ENCODE assay signal across 13 mouse cellular contexts in genomic region chr11:5897839-5898238, GRCm38 (mm10). TPM values are rescaled to one million over a fixed set of nuclear protein-coding genes. Genes with fewer than 3 reads are reported as not detected.
A peak's percentile ranks its signal among the peaks of the same experiment; 100 is the strongest.
DNase-seq lines count a peak whose midpoint lies in the region; ATAC-seq and TF ChIP-seq lines count a peak whose summit lies in the region.
"Had no signal": no experiment of that assay in that cellular context is flagged by ENCODE, and none has a peak within 500 bp of the region (broad histone marks: within the 10 kb centered on the region; RNA-seq: fewer than 3 reads in every experiment).

No protein-coding gene starts in this region.

- WGBS in forebrain, embryonic 10.5 days, result 6% methylated on average over 10 of the region's 10 CpGs
- WGBS in forebrain, embryonic 11.5 days, result 8% methylated on average over 10 of the region's 10 CpGs
- WGBS in kidney, embryonic 16.5 days, result 20% methylated on average over 10 of the region's 10 CpGs
- 43% methylated on average over 10 of the region's 10 CpGs for WGBS in kidney, adult 2 months
- WGBS in limb, embryonic 10.5 days, result 5% methylated on average over 10 of the region's 10 CpGs

- TF ChIP-seq POLR2A in kidney, adult 2 months (IDR thresholded peaks at IDR 0.05; ENCODE audit: low read depth, low read length), result no peak

- ATAC-seq in forebrain, embryonic 11.5 days (replicated peaks; ENCODE audit: low FRiP score), result no peak
- no peak for ATAC-seq in kidney, embryonic 16.5 days (ENCODE audit: low FRiP score, low TSS enrichment)
- no peak for ATAC-seq in cerebellum, adult (ENCODE audit: insufficient number of reproducible peaks, low FRiP score, low TSS enrichment)
- no peak for ATAC-seq in megakaryocyte progenitor cell, adult 5-6 weeks (replicated peaks; ENCODE audit: poor library complexity)
- ATAC-seq: forebrain, postnatal 0 days; Patski had no signal

- peaks cover 76% of the 10 kb centered on the region for H3K27me3 ChIP-seq in forebrain, embryonic 10.5 days (ENCODE audit: poor library complexity, severe bottlenecking)
- H3K27me3 ChIP-seq in forebrain, embryonic 11.5 days (ENCODE audit: control insufficient read depth, insufficient read depth, low read length), result peaks cover 2% of the 10 kb centered on the region
- peaks cover 6% of the 10 kb centered on the region; the same call in 1 of the 2 replicates for H3K27me3 ChIP-seq in kidney, embryonic 16.5 days (ENCODE audit: insufficient read depth, low read length)
- H3K27me3 ChIP-seq in kidney, adult 2 months (replicated peaks; ENCODE audit: control insufficient read depth, insufficient read depth, low read length), result no peaks in the 10 kb centered on the region
- H3K27me3 ChIP-seq in E14TG2a.4 (ENCODE audit: insufficient read depth, low read length), result peaks cover 79% of the 10 kb centered on the region
- H3K27me3 ChIP-seq in limb, embryonic 10.5 days (ENCODE audit: low read depth, poor library complexity, severe bottlenecking), result peaks cover 72% of the 10 kb centered on the region
- H3K27me3 ChIP-seq: Patski had no signal

- no peak overlapping the region for H3K9ac ChIP-seq in forebrain, embryonic 11.5 days (ENCODE audit: low read length)
- H3K9ac ChIP-seq in kidney, embryonic 16.5 days (replicated peaks; ENCODE audit: low read length), result no peak overlapping the region
- H3K9ac ChIP-seq: forebrain, postnatal 0 days had no signal

- peaks cover 56% of the 10 kb centered on the region for H3K4me1 ChIP-seq in forebrain, embryonic 10.5 days
- H3K4me1 ChIP-seq in forebrain, embryonic 11.5 days (replicated peaks; ENCODE audit: control insufficient read depth, insufficient read depth, low read length), result peaks cover 8% of the 10 kb centered on the region; the same call in 1 of the 2 replicates
- peaks cover 47% of the 10 kb centered on the region for H3K4me1 ChIP-seq in kidney, embryonic 16.5 days (ENCODE audit: insufficient read depth, low read length)
- no peaks in the 10 kb centered on the region for H3K4me1 ChIP-seq in kidney, adult 2 months (ENCODE audit: control insufficient read depth, insufficient read depth, low read length)
- H3K4me1 ChIP-seq in E14TG2a.4 (replicated peaks; ENCODE audit: low read depth, low read length), result peaks cover 67% of the 10 kb centered on the region
- peaks cover 47% of the 10 kb centered on the region for H3K4me1 ChIP-seq in limb, embryonic 10.5 days

- TF ChIP-seq CTCF in kidney, adult 2 months (conservative IDR thresholded peaks at IDR 0.05; ENCODE audit: insufficient read depth, insufficient read length, low read depth, low read length), result no peak
- no peak for TF ChIP-seq CTCF in E14TG2a.4 (conservative IDR thresholded peaks at IDR 0.05; ENCODE audit: low read length)

- no peak overlapping the region for H3K4me2 ChIP-seq in forebrain, embryonic 11.5 days (ENCODE audit: low read depth, low read length, severe bottlenecking)
- peak overlapping the region; percentile 24; the same call in 1 of the 2 replicates for H3K4me2 ChIP-seq in kidney, embryonic 16.5 days (replicated peaks; ENCODE audit: low read depth, low read length)

- H3K4me3 ChIP-seq in forebrain, embryonic 10.5 days, result peak overlapping the region; percentile 19
- H3K4me3 ChIP-seq in forebrain, embryonic 11.5 days (ENCODE audit: low read depth, low read length), result no peak overlapping the region
- H3K4me3 ChIP-seq in kidney, embryonic 16.5 days (ENCODE audit: low read length), result no peak overlapping the region
- H3K4me3 ChIP-seq in kidney, adult 2 months (ENCODE audit: insufficient read depth, low read depth, low read length), result no peak overlapping the region
- peak overlapping the region; percentile 75 for H3K4me3 ChIP-seq in E14TG2a.4 (replicated peaks; ENCODE audit: low read length)
- peak overlapping the region; percentile 12; the same call in 1 of the 2 replicates for H3K4me3 ChIP-seq in limb, embryonic 10.5 days

- no peaks in the 10 kb centered on the region for H3K9me3 ChIP-seq in forebrain, embryonic 10.5 days
- H3K9me3 ChIP-seq in forebrain, embryonic 11.5 days (ENCODE audit: control insufficient read depth, low read length), result no peaks in the 10 kb centered on the region
- no peaks in the 10 kb centered on the region for H3K9me3 ChIP-seq in kidney, embryonic 16.5 days (ENCODE audit: low read length)
- no peaks in the 10 kb centered on the region for H3K9me3 ChIP-seq in E14TG2a.4 (ENCODE audit: low read length)
- H3K9me3 ChIP-seq in limb, embryonic 10.5 days (replicated peaks), result no peaks in the 10 kb centered on the region

- no peaks in the 10 kb centered on the region for H3K36me3 ChIP-seq in forebrain, embryonic 10.5 days (replicated peaks)
- no peaks in the 10 kb centered on the region for H3K36me3 ChIP-seq in forebrain, embryonic 11.5 days (ENCODE audit: control insufficient read depth, insufficient read depth, low read length)
- H3K36me3 ChIP-seq in kidney, embryonic 16.5 days (ENCODE audit: insufficient read depth, low read length), result no peaks in the 10 kb centered on the region
- no peaks in the 10 kb centered on the region for H3K36me3 ChIP-seq in kidney, adult 2 months (ENCODE audit: control insufficient read depth, insufficient read depth, low read length)
- H3K36me3 ChIP-seq in E14TG2a.4 (ENCODE audit: insufficient read depth, low read length), result no peaks in the 10 kb centered on the region
- no peaks in the 10 kb centered on the region for H3K36me3 ChIP-seq in limb, embryonic 10.5 days

- H3K27ac ChIP-seq in forebrain, embryonic 10.5 days, result peak overlapping the region; percentile 66
- no peak overlapping the region for H3K27ac ChIP-seq in forebrain, embryonic 11.5 days (ENCODE audit: low read depth, low read length)
- H3K27ac ChIP-seq in kidney, embryonic 16.5 days (ENCODE audit: low read length), result no peak overlapping the region
- no peak overlapping the region for H3K27ac ChIP-seq in kidney, adult 2 months (ENCODE audit: insufficient read depth, low read depth, low read length)
- peak overlapping the region; percentile 4; the same call in 1 of the 2 replicates for H3K27ac ChIP-seq in limb, embryonic 10.5 days

- no peak for DNase-seq in forebrain, embryonic 10.5 days (ENCODE audit: extremely low spot score, low spot score)
- no peak for DNase-seq in forebrain, embryonic 11.5 days (ENCODE audit: low spot score)
- no peak for DNase-seq in kidney, adult 2 months
- DNase-seq in limb, embryonic 10.5 days (ENCODE audit: low spot score), result no peak
- DNase-seq: adrenal gland, postnatal 14 days; cerebellum, adult 11-12 months; forebrain, postnatal 0 days had no signal

RNA-seq across cellular contexts. Expression of gene Myl7, which starts 0.7 kb away (rescaled TPM):
- 2.6 and 3.1 TPM in 2 replicates for polyA plus RNA-seq in forebrain, embryonic 10.5 days (2016; fragmentation: Nextera tagmentation; extraction: Ambion mirVana)
- polyA plus RNA-seq in forebrain, embryonic 11.5 days (2014; fragmentation: Nextera tagmentation; extraction: Ambion mirVana), result 0.47 and 1.3 TPM in 2 replicates
- 5.1 and 9.1 TPM in 2 replicates for polyA plus RNA-seq in kidney, embryonic 16.5 days (2015; fragmentation: Nextera tagmentation; extraction: Ambion mirVana)
- 5.1 and 5.3 TPM in 2 replicates for polyA plus RNA-seq in kidney, adult 2 months (2012; rRNA removed)
- polyA plus RNA-seq in limb, embryonic 10.5 days (2016; fragmentation: Nextera tagmentation; extraction: Ambion mirVana), result 6.8 and 8.0 TPM in 2 replicates
- total RNA-seq in megakaryocyte progenitor cell, adult 5-6 weeks (2015), result not detected in 2 replicates
- not detected in 2 replicates for total RNA-seq in megakaryocyte progenitor cell, adult 5-6 weeks (2017)
- total RNA-seq: adrenal gland, postnatal 14 days; forebrain, postnatal 0 days; left cerebral cortex, postnatal 10 days had no signal
- polyA plus RNA-seq: forebrain, postnatal 0 days; Patski had no signal

RNA-seq across cellular contexts. Expression of gene Pold2, which starts 19.7 kb away (rescaled TPM):
- polyA plus RNA-seq in forebrain, embryonic 10.5 days (2016; fragmentation: Nextera tagmentation; extraction: Ambion mirVana), result 158 and 163 TPM in 2 replicates
- polyA plus RNA-seq in forebrain, embryonic 11.5 days (2014; fragmentation: Nextera tagmentation; extraction: Ambion mirVana), result 130 TPM in 2 replicates
- polyA plus RNA-seq in kidney, embryonic 16.5 days (2015; fragmentation: Nextera tagmentation; extraction: Ambion mirVana), result 152 and 155 TPM in 2 replicates
- 50.2 and 70.7 TPM in 2 replicates for polyA plus RNA-seq in kidney, adult 2 months (2012; rRNA removed)
- 165 and 175 TPM in 2 replicates for polyA plus RNA-seq in limb, embryonic 10.5 days (2016; fragmentation: Nextera tagmentation; extraction: Ambion mirVana)
- total RNA-seq in megakaryocyte progenitor cell, adult 5-6 weeks (2015), result 63.9 and 65.8 TPM in 2 replicates
- 48.4 and 52.0 TPM in 2 replicates for total RNA-seq in megakaryocyte progenitor cell, adult 5-6 weeks (2017)

RNA-seq across cellular contexts. Expression of gene Aebp1, which starts 36.1 kb away (rescaled TPM):
- 8.0 and 8.8 TPM in 2 replicates for polyA plus RNA-seq in forebrain, embryonic 10.5 days (2016; fragmentation: Nextera tagmentation; extraction: Ambion mirVana)
- polyA plus RNA-seq in forebrain, embryonic 11.5 days (2014; fragmentation: Nextera tagmentation; extraction: Ambion mirVana), result 20.4 and 24.9 TPM in 2 replicates
- 59.6 and 61.1 TPM in 2 replicates for polyA plus RNA-seq in kidney, embryonic 16.5 days (2015; fragmentation: Nextera tagmentation; extraction: Ambion mirVana)
- polyA plus RNA-seq in kidney, adult 2 months (2012; rRNA removed), result 91.4 and 96.7 TPM in 2 replicates
- 8.2 TPM in 2 replicates for polyA plus RNA-seq in limb, embryonic 10.5 days (2016; fragmentation: Nextera tagmentation; extraction: Ambion mirVana)
- not detected in 2 replicates for total RNA-seq in megakaryocyte progenitor cell, adult 5-6 weeks (2015)
- not detected in 2 replicates for total RNA-seq in megakaryocyte progenitor cell, adult 5-6 weeks (2017)

RNA-seq across cellular contexts. Expression of gene Gck, which starts 52.0 kb away (rescaled TPM):
- polyA plus RNA-seq in forebrain, embryonic 10.5 days (2016; fragmentation: Nextera tagmentation; extraction: Ambion mirVana), result 2.2 and 2.5 TPM in 2 replicates
- 1.8 and 4.5 TPM in 2 replicates for polyA plus RNA-seq in forebrain, embryonic 11.5 days (2014; fragmentation: Nextera tagmentation; extraction: Ambion mirVana)
- 1.7 and 2.0 TPM in 2 replicates for polyA plus RNA-seq in kidney, embryonic 16.5 days (2015; fragmentation: Nextera tagmentation; extraction: Ambion mirVana)
- 0.16 and 0.43 TPM in 2 replicates for polyA plus RNA-seq in kidney, adult 2 months (2012; rRNA removed)
- polyA plus RNA-seq in limb, embryonic 10.5 days (2016; fragmentation: Nextera tagmentation; extraction: Ambion mirVana), result 0.55 and 1.3 TPM in 2 replicates
- total RNA-seq in megakaryocyte progenitor cell, adult 5-6 weeks (2015), result not detected in 2 replicates
- total RNA-seq in megakaryocyte progenitor cell, adult 5-6 weeks (2017), result not detected in 2 replicates

RNA-seq across cellular contexts. Expression of gene Ykt6, which starts 57.7 kb away (rescaled TPM):
- polyA plus RNA-seq in forebrain, embryonic 10.5 days (2016; fragmentation: Nextera tagmentation; extraction: Ambion mirVana), result 58.5 and 65.5 TPM in 2 replicates
- 25.5 and 27.2 TPM in 2 replicates for polyA plus RNA-seq in forebrain, embryonic 11.5 days (2014; fragmentation: Nextera tagmentation; extraction: Ambion mirVana)
- 56.1 and 61.8 TPM in 2 replicates for polyA plus RNA-seq in kidney, embryonic 16.5 days (2015; fragmentation: Nextera tagmentation; extraction: Ambion mirVana)
- polyA plus RNA-seq in kidney, adult 2 months (2012; rRNA removed), result 54.1 and 60.4 TPM in 2 replicates
- polyA plus RNA-seq in limb, embryonic 10.5 days (2016; fragmentation: Nextera tagmentation; extraction: Ambion mirVana), result 55.5 and 65.5 TPM in 2 replicates
- total RNA-seq in megakaryocyte progenitor cell, adult 5-6 weeks (2015), result 17.4 and 18.2 TPM in 2 replicates
- 44.4 and 48.7 TPM in 2 replicates for total RNA-seq in megakaryocyte progenitor cell, adult 5-6 weeks (2017)

Comparison
In these comparisons a context has a peak if more than half of its experiments do, and no peak if none do; other contexts are left out.
1. H3K27ac ChIP-seq: peak in forebrain, embryonic 10.5 days (single experiment) and limb, embryonic 10.5 days (single experiment); none in forebrain, embryonic 11.5 days (single experiment), kidney, embryonic 16.5 days (single experiment) and kidney, adult 2 months (single experiment).
2. H3K4me3 ChIP-seq: peak in forebrain, embryonic 10.5 days (single experiment), E14TG2a.4 (single experiment) and limb, embryonic 10.5 days (single experiment); none in forebrain, embryonic 11.5 days (single experiment), kidney, embryonic 16.5 days (single experiment) and kidney, adult 2 months (single experiment).